Mouse (Mus musculus) cerebellum, adult 2 months (tissue): ENCODE measurements at regions not wholly inside any gene's neighbourhood (a gene's known extent, or its start where the extent isn't known, plus 50 kb on each side); places are given as distances from the start of the nearest gene placed in this dataset.

ENCODE experiments used
- DNase-seq, 2 experiments: peaks; one replicate each; pipeline ENCODE4 v3.0.0; 2021
- H3K27ac ChIP-seq: fragments of 200-500 bp; 2 replicates; pipeline ENCODE4 v1.5.1; 2012; ENCODE audit warnings: low read length, control low read depth, inconsistent platforms; ENCODE audit not compliant: insufficient read depth
- H3K27me3 ChIP-seq: fragments of 200-500 bp; 2 replicates; pipeline ENCODE4 v1.6.1; 2012; ENCODE audit warnings: inconsistent platforms, mild to moderate bottlenecking, low read length, moderate library complexity; ENCODE audit not compliant: control insufficient read depth, insufficient read depth
- H3K4me1 ChIP-seq: fragments of 200-500 bp; 2 replicates; pipeline ENCODE4 v1.6.1; 2011; ENCODE audit warnings: low read length; ENCODE audit not compliant: control insufficient read depth, insufficient read depth
- H3K4me3 ChIP-seq: fragments of 200-500 bp; replicated peaks from 2 replicates; pipeline ENCODE3; 2011; ENCODE audit warnings: mild to moderate bottlenecking, low read depth, low read length, control low read depth; ENCODE audit not compliant: insufficient read depth
- CTCF ChIP-seq: fragments of 200-500 bp; IDR thresholded peaks from 2 replicates; pipeline ENCODE4 v1.5.1; 2011; ENCODE audit warnings: low read depth, mild to moderate bottlenecking, control low read depth, low read length, moderate library complexity, borderline replicate concordance; ENCODE audit not compliant: insufficient read depth
- POLR2A ChIP-seq: fragments of 200-500 bp; IDR thresholded peaks from 2 replicates; pipeline ENCODE4 v1.6.1; 2011; ENCODE audit warnings: low read length, control low read depth, borderline replicate concordance; ENCODE audit not compliant: insufficient read depth
- WGBS: fragments of 180-500 bp; shearing (Covaris S2); methylation state at CpG from one replicate; pipeline ENCODE4 v1.1.7; 2018; 5-methylcytosine and 5-hydroxymethylcytosine counted together

GRCm38 (mm10) chr10:17522026-17522541 lies 200.9 kb upstream of the Cited2 start:
- WGBS, result 3% methylated on average over 5 of the region's 5 CpGs
- Histone ChIP-seq H3K4me1 (peaks cover 16% of the 10 kb centered on the region), H3K27me3 (no peaks in the 10 kb centered on the region), H3K4me3 (no peak overlapping the region), H3K27ac (no peak overlapping the region)
- TF ChIP-seq CTCF (no peak), POLR2A (no peak)
- DNase-seq, result peak; percentile 64 to 72

GRCm38 (mm10) chr10:17523558-17524328 lies 199.3 kb upstream of the Cited2 start:
- no peaks in the 10 kb centered on the region for H3K27me3 ChIP-seq
- H3K27ac ChIP-seq, result peak overlapping the region; percentile 69; the same call in 1 of the 2 replicates
- DNase-seq, result peak; percentile 45 to 77
- no peak overlapping the region for H3K4me3 ChIP-seq
- TF ChIP-seq CTCF (no peak), POLR2A (no peak)
- 45% methylated on average over 6 of the region's 6 CpGs for WGBS
- H3K4me1 ChIP-seq, result peaks cover 16% of the 10 kb centered on the region

GRCm38 (mm10) chr10:17527151-17527737 lies 195.8 kb upstream of the Cited2 start:
- H3K4me3 ChIP-seq, result no peak overlapping the region
- H3K27me3 ChIP-seq, result no peaks in the 10 kb centered on the region
- peaks cover 10% of the 10 kb centered on the region for H3K4me1 ChIP-seq
- no peak for TF ChIP-seq POLR2A
- TF ChIP-seq CTCF, result no peak
- no peak overlapping the region for H3K27ac ChIP-seq
- 88% methylated on average over 4 of the region's 4 CpGs for WGBS
- DNase-seq, result no peak

GRCm38 (mm10) chr10:17528116-17528515 lies 194.9 kb upstream of the Cited2 start:
- H3K4me3 ChIP-seq, result no peak overlapping the region
- 78% methylated on average over 2 of the region's 2 CpGs for WGBS
- no peak for DNase-seq
- no peaks in the 10 kb centered on the region for H3K27me3 ChIP-seq
- H3K4me1 ChIP-seq, result peaks cover 8% of the 10 kb centered on the region
- TF ChIP-seq CTCF (no peak), POLR2A (no peak)
- H3K27ac ChIP-seq, result no peak overlapping the region

GRCm38 (mm10) chr10:17528846-17529245 lies 194.2 kb upstream of the Cited2 start:
- WGBS, result 49% methylated on average over 6 of the region's 6 CpGs

GRCm38 (mm10) chr10:17529851-17530509 lies 193.0 kb upstream of the Cited2 start:
- H3K4me3 ChIP-seq, result no peak overlapping the region
- TF ChIP-seq CTCF, result no peak
- DNase-seq, result no peak
- no peaks in the 10 kb centered on the region for H3K4me1 ChIP-seq
- H3K27ac ChIP-seq, result no peak overlapping the region
- no peaks in the 10 kb centered on the region for H3K27me3 ChIP-seq
- WGBS, result 96% methylated on average over 4 of the region's 4 CpGs

More at GRCm38 (mm10) chr10:17528846-17529245, 194.2 kb upstream of the Cited2 start:
- no peak overlapping the region for H3K27ac ChIP-seq
- peaks cover 3% of the 10 kb centered on the region; the same call in 1 of the 2 replicates for H3K4me1 ChIP-seq
- H3K27me3 ChIP-seq, result no peaks in the 10 kb centered on the region
- DNase-seq, result no peak
- TF ChIP-seq POLR2A (no peak), CTCF (no peak)
- H3K4me3 ChIP-seq, result no peak overlapping the region

GRCm38 (mm10) chr10:17531021-17531420 lies 192.0 kb upstream of the Cited2 start:
- WGBS, result 31% methylated on average over 3 of the region's 3 CpGs

More at GRCm38 (mm10) chr10:17531021-17531420, 192.0 kb upstream of the Cited2 start:
- no peaks in the 10 kb centered on the region for H3K27me3 ChIP-seq
- no peak for DNase-seq
- no peaks in the 10 kb centered on the region for H3K4me1 ChIP-seq
- TF ChIP-seq POLR2A (no peak), CTCF (no peak)
- H3K4me3 ChIP-seq, result no peak overlapping the region
- H3K27ac ChIP-seq, result no peak overlapping the region
